Mouse (Mus musculus) cortical plate, adult 2 months (tissue): ENCODE measurements around the gene Ccdc148.

Source experiments
- CTCF ChIP-seq: fragments of 200-500 bp; IDR thresholded peaks from 2 replicates; pipeline ENCODE4 v1.5.1; 2011; ENCODE audit warnings: mild to moderate bottlenecking, control low read depth, low read length; ENCODE audit not compliant: insufficient read depth; ENCODE audit errors: extremely low read depth
- POLR2A ChIP-seq: fragments of 200-500 bp; IDR thresholded peaks from 2 replicates; pipeline ENCODE4 v1.6.1; 2011; ENCODE audit warnings: mild to moderate bottlenecking, low read length, control low read depth; ENCODE audit not compliant: insufficient read depth; ENCODE audit errors: extremely low read depth

DNA sequence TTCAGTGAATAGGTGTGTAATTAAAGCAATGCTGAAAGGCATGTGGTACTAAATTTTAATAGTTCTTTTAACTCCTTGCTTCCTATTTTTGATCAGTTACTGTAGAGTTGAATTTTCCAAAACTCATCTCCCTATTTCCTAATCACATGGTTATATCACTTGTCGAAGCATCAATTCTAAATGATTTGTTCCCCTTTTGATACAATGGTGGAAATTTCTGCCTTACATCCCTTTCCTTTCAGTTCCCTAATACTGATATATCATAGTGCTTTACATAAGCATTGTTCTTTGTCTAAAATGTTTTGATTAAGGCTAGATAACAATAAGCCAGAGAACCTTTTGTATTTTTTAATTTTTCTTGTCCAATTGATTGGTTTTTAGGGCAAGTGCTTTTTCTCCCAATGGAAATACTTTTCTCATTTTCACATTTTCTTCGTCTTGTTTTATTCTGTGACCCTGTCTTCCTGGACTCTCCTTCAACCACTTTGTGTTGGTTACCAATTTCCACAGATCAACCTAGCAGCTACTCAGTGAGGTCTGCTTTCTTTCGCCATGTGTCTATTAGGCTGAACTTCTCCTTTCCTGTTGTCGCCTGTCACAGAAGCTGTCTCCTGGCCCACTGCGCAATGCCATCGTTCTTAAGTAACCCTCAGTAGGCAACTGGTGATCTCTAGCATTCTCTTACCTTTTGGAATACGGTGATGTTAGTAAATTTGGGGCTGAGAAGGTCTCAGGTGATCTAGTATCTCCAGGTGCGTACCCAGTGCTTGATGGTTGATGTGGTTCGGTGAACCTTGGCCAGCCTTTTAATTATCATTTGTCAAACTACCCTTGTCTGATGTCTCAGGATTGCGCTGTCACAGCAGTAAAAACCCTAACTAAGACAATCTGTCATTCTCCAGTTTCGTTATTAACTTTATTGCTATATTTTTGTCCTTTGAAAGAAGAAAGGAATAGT lies 23.9 kb upstream of the Ccdc148 start:
- TF ChIP-seq CTCF = no peak
- TF ChIP-seq POLR2A = no peak
